Mouse (Mus musculus) cerebellum, adult 11-12 months (tissue): ENCODE data around the gene Sirt7.
"Not testable (repeated sequence)": the region's sequence is repeated elsewhere in the genome, so short reads cannot be mapped to it uniquely, and the experiment has no call there.

Source experiments
- DNase-seq: peaks from one replicate; pipeline ENCODE4 v3.0.0; 2022

Gene Sirt7

DNA sequence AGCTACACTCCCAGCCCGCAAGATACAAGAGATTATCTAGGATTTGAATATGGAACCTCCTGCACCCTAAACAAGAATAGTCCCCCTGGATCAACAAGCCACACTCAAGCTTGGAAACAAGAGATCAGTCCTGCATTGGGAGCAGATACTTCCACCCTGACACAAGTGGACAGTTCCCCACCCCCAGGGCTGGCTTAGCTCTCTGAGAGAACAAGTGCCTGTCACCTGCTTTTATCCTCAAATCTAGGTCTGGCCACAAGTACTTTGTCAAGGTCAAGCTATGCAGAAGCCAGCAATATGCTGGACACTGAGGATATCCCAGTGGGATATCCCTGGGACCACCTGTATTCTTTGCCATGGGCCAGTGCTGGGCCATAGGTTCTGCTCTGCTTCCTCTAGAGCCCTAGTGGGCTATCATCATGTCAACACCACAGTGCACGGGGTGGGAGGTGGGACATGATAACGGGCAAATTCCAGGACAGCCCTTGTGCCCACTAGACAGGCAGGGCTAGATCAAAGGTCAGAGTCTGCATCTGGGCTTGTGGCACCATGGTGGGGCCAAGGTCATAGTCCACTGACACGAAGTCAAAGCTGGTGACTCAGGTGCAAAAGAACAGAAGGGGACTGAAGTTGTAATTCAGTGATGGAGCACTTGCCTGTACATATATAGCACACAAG, 8.3 kb downstream of the Sirt7 start:
- DNase-seq = peak; percentile 53

DNA sequence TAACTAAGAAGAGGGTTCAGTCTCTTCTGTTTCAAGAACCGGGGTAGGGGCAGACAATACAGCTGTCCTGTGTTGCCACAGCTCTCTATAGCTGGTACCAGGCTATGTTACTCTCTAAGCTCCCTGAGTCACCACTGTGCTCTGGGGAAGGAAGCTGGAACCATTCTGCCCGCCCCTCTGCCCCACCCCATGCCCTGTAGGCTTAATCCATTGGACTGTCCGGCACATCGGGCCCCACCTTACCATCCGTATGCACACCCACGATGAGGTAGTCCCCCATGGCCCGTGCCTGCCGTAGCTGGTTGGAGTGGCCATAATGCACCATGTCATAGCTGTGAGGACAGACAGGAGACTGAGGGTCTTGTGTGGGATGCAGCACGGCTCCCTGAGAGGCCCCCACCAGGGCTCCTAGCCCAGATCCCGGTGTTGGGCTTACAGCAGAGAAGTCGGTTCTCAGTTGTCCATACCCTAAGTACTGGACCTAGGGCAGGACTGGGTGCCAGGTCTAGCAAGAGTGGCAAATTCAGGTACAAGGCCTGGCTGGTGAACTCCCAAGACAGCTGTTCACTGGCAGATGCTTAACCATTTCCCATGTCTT, 9.3 kb downstream of the Sirt7 start:
- no peak for DNase-seq

DNA sequence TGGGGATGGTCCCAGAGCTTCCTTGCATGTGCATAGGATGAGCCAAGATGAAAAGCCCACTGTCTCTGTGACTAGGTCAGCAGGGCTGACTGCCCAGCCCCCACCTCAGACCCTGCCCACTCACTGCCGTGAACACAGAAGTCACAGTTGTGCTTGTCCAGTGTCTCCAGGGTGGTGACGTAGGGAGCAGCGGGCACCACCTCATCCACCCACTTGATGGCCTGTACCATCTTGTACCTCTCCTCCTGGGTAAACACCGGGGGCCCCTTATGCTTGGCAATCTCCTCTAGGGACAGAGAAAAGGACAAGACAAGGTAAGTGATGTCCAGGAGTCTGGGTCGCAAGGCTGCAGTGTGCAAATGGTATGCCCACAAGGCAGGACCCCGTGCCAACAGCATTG, 9.9 kb downstream of the Sirt7 start:
- peak; percentile 66 for DNase-seq

DNA sequence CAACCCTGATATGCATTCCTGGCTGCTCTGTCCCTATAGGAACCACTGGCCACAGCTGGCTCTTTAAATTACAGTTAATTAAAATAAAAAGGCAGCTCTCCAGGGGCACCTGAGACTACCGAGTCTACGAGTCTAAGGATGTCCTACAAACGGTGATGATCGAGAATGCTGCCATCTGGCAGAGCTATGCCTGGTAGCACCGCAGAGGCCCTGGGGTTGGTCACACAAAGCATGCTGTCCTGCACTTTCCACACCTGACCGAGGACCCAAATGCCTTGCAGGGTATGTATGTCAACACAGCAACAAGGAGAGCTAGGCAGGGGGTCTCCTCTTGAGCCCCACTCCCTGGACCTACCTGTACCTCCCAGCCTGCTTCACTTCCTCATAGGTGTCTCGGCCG, 11.1 kb downstream of the Sirt7 start:
- DNase-seq = peak; percentile 64

DNA sequence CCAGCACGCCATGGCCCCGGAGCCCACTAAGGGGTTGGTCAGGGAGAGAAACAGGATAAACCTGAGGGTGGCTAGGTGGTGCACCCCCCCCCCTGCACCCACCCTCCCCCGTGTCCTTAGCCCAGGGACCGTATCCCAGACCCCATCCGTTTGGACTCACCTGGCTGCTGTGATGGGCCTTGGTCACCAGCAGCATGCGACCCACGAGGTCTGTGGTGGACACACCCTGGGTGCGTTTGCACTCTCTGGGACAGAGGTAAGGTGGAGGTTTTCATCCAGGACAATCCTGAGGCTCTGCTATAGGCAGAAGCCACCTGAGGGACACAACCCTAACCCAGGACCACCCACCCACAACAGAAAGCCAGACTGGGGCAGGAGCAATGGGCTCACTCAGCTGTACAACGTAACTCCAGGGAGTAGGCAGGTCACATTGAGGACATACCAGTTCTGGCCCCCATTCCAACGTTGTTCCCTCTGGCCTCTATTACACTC, 11.5 kb downstream of the Sirt7 start:
- peak; percentile 57 for DNase-seq

DNA sequence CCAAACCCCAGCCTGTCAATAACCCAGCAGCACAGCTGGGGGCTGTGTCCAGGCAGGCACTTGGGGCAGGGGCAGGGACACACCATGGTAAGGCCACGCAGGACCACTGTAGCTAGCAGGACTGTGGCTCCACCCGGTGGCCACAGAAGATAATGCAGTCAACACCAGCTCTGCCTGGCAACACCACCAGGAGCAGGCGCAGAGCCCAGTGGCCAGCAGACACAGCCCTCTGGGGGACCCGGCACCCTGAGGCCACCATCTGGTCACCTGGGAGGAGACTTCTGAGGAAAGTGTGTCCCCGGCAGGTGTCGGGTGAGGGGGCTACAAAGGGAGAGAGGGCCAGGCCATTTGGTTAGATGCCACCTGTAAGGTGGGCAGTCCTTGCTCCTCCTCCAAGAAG, 12.3 kb downstream of the Sirt7 start:
- peak; percentile 93 for DNase-seq

DNA sequence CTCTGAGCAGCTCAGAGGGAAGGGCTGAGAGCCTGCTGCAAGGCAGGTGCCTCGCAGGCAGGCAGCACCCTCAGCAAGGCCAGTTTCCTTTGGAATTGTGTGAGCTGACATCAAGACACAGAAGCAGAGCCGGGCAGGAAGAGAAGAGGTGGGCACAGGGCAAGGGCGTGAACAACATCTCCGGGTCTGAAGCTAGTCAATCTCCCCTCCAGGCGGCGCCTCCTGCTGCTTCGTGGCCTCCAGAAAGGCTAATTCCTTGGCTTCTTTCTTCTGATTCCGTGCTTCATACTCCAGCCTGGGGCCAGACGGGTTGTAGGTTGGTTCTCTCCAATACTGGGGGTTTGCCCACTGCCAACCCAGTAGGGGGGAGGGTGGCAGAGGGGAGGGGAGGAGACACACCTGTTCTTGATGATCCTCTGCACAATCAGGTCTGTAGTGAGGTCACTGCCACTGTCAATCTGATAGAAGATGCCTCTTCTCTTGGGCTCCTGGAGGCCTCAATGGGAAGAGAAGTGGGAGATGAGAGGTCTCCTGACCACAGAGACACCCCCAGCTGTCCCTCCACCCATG, 14.5 kb downstream of the Sirt7 start:
- DNase-seq = peak; percentile 56

DNA sequence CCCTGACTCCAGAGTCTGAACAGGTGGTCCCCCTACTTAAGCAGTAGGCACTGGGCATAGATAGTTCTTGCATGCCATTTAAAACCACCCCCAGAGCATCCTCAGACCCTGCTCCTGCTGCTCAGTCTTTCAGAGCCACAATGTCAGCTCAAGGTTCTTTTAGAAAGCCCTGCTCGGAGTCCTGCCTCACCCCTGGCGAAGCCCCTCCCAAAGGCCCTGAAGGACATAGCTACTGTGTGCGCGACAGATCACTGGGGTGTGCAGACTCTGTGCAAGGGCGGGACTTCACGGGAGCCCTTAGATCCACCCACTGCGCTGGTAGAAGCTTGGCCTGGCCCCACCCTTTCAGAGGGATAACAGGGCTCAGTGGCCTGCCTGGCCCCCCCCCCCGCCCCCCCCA, 15.8 kb downstream of the Sirt7 start:
- no peak for DNase-seq

DNA sequence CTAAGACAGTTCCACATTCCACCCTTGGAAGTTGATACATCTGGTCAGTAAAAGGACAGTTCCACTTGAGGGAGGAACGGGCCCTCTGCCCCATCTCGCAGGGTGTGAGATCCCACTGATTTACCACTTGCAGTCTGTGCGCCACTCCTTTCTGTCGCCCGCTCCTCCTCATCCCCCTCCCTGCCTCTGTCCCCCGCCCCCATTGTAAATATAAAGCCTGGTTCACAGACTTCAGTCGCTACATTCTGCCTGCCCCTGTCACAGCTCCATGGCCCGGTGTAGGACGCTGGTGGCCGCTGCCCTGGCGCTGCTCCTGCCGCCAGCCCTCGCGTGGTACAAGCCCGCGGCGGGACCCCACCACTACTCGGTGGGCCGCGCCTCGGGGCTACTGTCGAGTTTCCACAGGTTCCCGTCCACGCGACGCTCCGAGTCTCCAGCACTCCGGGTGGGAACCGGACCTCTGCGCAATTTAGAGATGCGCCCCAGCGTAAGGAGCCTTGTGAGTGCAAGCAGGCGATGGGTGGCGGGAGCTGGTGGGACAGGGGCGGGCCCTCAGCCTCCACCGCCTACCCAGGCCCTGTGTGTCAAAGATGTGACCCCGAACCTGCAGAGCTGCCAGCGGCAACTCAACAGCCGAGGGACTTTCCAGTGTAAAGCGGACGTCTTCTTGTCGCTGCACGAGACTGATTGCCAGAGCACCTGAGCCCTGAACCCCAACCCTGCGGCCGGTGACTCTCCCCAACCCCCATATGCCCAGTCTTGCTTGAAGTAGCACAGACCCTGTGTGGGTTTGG, 16.6 kb downstream of the Sirt7 start, which contains the start of gene Npb:
Gene Npb, plus strand, starts transcription at position 237 of the 794 bp plus-strand sequence.
- no peak for DNase-seq

DNA sequence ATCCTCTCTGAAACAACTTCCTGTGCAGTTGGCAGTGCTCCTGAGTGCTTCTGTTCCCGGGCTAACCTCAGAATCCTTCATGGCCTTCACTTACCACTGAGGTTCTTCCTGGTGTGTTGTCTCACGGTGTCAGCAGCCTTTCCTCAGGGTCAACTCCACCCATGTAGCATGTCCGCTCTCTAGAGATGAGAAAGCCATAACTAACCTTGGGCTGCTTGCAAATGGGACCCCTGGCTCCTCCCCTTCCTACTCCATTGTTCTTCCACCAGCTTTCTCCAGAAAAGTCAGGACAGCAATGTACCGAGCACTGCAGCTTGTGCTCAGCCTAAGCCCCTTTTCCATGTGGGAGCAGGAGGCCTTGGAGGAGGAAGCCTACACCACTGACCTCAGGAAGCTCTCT, 18.3 kb downstream of the Sirt7 start:
- DNase-seq = no peak

DNA sequence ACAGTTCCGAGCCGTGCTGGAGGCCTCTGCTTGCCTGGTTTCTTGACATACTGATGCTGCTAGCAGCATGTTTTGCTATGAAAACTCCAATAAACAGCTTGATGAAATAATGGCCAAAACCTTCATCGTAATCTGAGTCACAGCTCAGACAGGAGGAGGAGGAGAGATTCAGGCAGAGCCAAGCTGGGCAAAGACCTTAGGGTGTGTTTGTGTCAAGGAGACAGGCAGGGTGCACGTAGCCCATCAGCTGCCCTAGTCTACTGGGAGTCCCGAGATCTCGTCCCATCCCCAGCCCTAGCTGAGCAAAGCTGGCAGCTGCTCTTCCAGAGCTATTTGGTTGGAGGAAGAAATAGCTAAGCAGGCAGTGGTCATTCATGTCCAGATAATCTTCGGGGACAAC, 19.4 kb downstream of the Sirt7 start:
- DNase-seq = no peak

DNA sequence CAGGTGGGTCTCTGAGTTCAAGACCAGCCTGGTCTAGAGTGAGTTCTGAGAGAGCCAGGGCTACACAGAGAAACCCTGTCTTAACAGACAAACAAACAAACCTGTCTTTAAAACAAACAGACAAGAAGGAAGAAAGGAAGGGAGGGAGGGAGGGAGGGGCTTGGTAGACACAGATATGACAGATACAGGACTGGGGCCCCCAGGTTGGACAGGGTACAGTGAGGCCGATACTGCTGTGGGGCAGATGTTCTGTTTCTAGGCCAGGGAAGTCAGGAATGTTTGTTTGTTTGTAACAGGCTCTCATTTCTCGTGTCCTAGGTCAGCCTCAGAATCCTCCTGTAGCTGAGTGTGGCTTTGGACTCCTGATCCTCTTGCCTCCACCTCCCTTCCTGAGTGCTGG, 21.5 kb downstream of the Sirt7 start:
- DNase-seq = no peak

DNA sequence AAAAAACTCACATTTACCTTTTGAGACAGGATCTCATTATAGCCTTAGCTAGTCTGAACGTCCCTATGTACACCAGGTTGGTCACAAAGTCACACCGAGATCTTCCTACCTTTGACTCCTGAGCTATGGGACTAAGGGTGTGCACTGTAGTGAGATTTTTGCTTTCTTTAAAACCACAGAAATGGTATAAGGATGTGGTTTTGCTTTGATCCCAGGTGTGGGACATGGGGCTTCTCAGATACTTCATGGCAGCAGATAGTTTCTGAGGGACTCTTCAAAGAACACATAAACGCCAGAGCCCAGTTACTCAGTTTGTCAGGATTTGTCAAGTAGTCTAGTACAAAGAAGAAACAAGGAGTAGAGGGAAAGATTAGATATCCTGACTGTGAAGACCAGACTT, 24.3 kb downstream of the Sirt7 start:
- no peak for DNase-seq

DNA sequence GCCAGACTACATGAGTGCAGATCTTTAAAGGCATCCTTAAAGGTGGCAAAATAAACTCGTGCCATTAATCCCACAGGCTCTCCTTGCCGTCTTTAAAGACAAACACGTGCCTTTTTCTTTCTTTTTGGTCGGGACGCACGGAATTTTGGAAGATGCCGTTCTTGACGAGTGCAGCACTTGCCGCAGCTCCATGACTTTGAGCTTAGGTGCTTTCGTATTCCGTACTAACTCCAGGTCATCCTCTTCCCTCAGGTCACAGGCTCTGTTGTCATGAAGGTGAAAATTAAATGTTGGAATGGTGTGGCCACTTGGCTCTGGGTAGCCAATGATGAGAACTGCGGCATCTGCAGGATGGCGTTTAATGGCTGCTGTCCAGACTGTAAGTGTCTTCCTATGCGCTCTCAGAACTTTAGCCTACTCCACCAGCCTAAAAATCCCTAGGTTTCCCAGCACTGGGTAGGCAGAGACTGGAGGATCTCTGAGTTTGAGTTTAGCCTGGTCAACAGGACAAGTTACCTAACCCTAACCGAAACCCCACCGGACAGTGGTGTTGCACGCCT, 26.0 kb downstream of the Sirt7 start:
- peak; percentile 32 for DNase-seq

DNA sequence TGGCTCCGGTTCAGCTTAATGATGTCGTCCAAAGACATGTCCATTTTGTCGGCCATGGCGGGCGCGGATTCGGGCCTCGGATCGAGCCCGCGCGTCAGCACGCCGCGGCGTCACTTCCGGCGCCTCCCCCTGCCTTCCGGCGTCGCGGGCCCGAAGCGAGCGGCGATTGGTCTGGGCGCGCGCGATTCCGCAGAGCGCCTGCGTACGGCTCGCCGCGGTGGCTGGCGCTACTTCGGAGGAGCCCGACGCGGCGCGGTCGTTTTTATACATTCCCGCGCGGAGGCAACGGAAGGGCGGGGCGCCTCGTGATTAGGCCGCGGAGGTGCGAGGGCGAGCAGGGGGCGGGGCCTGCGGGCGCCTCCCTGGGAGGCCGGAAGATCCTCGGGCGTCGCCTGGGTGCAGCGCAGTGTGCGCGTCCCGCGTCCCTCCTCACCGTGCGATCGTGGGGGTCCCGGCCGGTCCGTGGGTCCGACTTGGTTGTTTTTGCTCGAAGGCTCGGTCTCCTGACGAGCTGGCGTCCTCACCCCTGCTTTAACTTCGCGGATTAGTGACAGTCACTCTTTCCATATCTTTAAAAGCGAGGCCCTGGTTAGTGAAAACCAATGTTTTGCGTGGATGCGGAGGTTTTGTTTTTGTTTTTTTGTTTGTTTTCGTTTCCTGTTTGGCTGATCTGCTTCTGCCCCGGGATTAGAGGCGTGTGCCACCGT, 26.6 kb downstream of the Sirt7 start, which contains the start of the genes Alyref and Anapc11:
Gene Alyref, minus strand, starts transcription at position 83 of the 707 bp plus-strand sequence.
Gene Anapc11, plus strand, starts transcription at position 139 of the 707 bp plus-strand sequence.
- DNase-seq = peak; percentile 91

DNA sequence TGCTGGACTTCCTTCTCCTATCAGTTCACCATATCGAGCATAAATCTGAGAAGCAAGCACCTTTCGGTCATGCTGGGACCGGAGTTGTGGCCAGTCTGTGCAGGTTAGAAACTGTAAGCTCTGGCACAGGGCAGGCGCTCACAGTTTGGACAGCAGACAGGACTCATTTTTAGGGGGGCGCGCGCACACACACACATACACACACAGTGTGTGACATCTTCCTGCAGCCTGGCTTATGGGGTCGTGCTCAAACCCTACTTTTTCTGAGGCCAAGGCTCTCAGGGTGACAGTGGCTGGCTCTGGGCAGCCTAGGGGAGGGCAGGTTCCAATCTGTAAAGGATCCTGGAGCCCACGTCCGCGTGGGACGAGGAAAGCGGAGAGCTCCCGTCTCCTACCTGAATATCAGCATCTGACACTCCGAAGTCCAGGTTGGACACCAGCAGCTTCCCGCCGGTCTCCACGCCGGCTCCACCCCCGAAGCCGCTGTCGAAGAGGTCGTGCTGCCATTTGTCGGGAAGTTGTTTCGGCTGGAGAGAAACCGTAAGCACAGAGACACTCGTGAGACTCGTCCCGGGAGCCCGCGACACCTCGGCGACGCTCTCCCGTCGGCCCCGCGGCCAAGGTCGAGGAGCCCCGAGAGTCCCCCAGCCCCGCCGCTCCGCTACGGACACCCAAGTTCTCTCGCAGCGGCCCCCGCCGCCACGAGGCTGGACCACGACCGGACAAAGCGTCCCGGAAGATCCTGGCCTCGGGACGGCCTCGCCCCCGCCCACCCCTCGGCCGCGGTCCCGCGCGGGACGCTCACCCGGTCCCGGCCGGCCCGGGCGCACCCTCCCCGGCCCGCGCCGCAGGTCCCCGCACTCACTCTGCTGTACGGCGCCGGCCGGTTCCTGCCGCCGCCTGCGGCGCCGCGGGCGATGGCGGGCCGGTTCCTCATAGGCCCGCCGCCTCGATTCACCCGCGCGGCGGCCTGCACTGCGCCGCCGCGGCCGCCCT, 27.5 kb downstream of the Sirt7 start:
- DNase-seq = peak; percentile 29

DNA sequence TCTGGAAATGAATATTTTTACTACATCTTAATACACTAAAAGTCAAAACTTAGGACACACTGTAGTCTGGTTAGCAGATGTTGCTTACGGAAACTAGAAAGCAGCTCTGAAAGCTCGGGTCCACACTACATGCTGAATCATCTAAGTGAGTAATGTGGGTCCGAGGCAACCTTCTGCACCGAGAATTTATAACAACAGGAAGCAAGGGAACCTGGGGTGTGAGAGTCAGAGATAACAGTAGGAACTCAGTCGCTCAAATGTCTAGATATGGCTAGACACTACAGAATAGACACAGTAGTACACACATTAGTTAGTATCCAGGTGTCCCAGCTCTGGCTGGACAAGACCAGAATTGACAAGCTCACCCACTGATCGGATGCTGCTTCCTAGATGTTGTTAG, 36.5 kb downstream of the Sirt7 start:
- DNase-seq = no peak

DNA sequence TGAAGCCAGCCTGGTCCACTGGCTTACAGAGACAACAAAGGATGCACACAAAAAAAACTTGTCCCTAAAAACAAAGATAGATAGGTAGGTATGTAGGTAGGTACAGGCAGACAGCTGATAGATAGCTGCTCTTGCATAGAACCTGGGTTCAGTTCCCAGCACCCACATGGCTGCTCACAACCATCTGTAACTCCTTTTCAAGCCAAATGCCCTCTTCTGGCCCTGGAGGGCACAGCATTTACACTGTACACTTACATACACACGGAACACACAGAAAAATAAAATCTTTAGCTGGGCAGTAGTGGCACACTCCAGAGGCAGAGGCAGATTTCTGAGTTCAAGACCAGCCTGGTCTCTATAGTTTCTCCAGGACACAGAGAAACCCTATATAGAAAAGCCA, 41.1 kb downstream of the Sirt7 start:
- DNase-seq = no peak

DNA sequence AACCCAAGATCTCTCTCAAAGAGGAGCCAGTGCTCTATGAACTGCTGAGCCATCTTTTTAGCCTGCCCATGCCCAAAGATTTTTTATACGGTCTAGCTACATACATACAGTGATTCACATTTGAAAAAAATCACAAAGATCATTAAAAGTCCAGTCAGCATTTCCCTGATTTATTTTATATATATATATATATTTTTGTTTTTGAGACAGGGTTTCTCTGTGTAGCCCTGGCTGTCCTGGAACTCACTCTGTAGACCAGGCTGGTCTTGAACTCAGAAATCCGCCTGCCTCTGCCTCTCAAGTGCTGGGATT, 42.1 kb downstream of the Sirt7 start:
- not testable (repeated sequence) for DNase-seq

DNA sequence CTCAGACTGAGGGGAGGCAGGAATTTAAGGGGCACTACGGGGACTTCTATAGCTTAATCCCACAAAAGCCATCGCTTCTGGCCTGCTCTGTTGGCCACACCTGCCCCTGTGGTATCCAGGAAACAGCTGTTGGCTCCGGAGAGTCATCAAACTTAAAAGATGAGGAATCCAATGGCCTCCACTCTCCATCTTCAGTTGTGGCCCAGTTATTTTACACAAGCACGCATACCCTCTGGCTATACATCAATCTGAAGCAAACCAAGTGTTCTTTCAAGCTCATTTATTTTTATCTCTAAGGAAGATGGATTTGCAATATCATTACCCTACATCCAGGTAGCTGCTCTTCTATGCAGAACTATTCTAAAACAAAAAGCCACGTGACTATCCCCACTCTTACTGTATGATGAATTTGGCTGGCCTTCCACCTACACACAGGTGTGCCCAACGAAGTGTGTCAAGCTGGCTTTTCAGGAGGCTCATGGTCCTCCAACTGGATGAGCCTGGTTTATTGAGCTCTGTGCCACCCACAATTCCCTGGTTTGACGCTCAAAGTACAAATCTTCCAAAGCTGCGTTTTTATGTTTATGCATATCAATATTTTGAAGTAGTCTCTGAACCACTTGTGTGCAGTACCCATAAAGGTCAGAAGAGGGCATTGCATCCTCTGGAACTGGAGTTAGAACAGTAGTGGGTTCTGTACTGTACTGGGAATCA, 42.6 kb downstream of the Sirt7 start:
- no peak for DNase-seq
